Mouse (Mus musculus) neutrophil, adult 5-6 weeks (primary cell): ENCODE measurements around the gene Slc9a9. TPM values are rescaled to one million over a fixed set of nuclear protein-coding genes. Genes with fewer than 3 reads are reported as not detected.

Experiments used
- ATAC-seq: fragments of 151-379, 151-347 bp; 2 replicates; pipeline ENCODE4 v1.8.0; 2017; ENCODE audit warnings: mild to moderate bottlenecking, moderate TSS enrichment; ENCODE audit not compliant: insufficient number of reproducible peaks, poor library complexity, low FRiP score, severe bottlenecking; ENCODE audit errors: extremely low read depth
- total RNA-seq: library from RNA; stranded (forward); fragments of 200-1000 nt; gene quantifications from 2 replicates; pipeline ENCODE4 v1.2.3, GENCODE M21; 2017

The Slc9a9 gene
- total RNA-seq, 1 experiment from 2014 or later = 31.4 TPM

- ATAC-seq = no peak
These were observed 103.6 kb downstream of the Slc9a9 start for GRCm38 (mm10) chr9:94773357-94773756.

GRCm38 (mm10) chr9:94788261-94788660, 118.6 kb downstream of the Slc9a9 start:
- no peak for ATAC-seq

- ATAC-seq = no peak
These were observed 121.3 kb downstream of the Slc9a9 start for GRCm38 (mm10) chr9:94790966-94791365.

GRCm38 (mm10) chr9:94803073-94803472, 133.4 kb downstream of the Slc9a9 start:
- ATAC-seq = no peak

- no peak for ATAC-seq
These were observed 135.8 kb downstream of the Slc9a9 start for GRCm38 (mm10) chr9:94805506-94805905.

GRCm38 (mm10) chr9:94815518-94815917, 145.8 kb downstream of the Slc9a9 start:
- no peak for ATAC-seq

- ATAC-seq = no peak
These were observed 151.6 kb downstream of the Slc9a9 start for GRCm38 (mm10) chr9:94821268-94821667.

GRCm38 (mm10) chr9:94833836-94834235, 164.1 kb downstream of the Slc9a9 start:
- ATAC-seq = no peak

- 0 out of 2 replicates have a peak, but pooled peaks have one; percentile 16 for ATAC-seq
These were observed 167.7 kb downstream of the Slc9a9 start for GRCm38 (mm10) chr9:94837384-94837783.

- no peak for ATAC-seq
These were observed 168.8 kb downstream of the Slc9a9 start for GRCm38 (mm10) chr9:94838479-94839031.

GRCm38 (mm10) chr9:94839204-94839603, 169.5 kb downstream of the Slc9a9 start:
- no peak for ATAC-seq

- ATAC-seq = no peak
These were observed 170.7 kb downstream of the Slc9a9 start for GRCm38 (mm10) chr9:94840398-94840797.

GRCm38 (mm10) chr9:94840972-94841371, 171.3 kb downstream of the Slc9a9 start:
- ATAC-seq = no peak

GRCm38 (mm10) chr9:94844176-94844575, 174.5 kb downstream of the Slc9a9 start:
- no peak for ATAC-seq

- ATAC-seq = no peak
These were observed 177.9 kb downstream of the Slc9a9 start for GRCm38 (mm10) chr9:94847624-94848023.

GRCm38 (mm10) chr9:94851550-94851949, 181.8 kb downstream of the Slc9a9 start:
- ATAC-seq = no peak

- ATAC-seq = no peak
These were observed 186.4 kb downstream of the Slc9a9 start for GRCm38 (mm10) chr9:94856093-94856492.

GRCm38 (mm10) chr9:94868557-94868956, 198.8 kb downstream of the Slc9a9 start:
- ATAC-seq = no peak

GRCm38 (mm10) chr9:94869023-94869799, 199.5 kb downstream of the Slc9a9 start:
- ATAC-seq = no peak

- no peak for ATAC-seq
These were observed 212.8 kb downstream of the Slc9a9 start for GRCm38 (mm10) chr9:94882517-94882916.
